Mouse (Mus musculus) right cerebral cortex, postnatal 4 days (tissue): ENCODE data around the gene Ift20.

Experiments used
- DNase-seq: peaks from one replicate; pipeline ENCODE4 v3.0.0-alpha.2; 2022

Gene Ift20

DNA sequence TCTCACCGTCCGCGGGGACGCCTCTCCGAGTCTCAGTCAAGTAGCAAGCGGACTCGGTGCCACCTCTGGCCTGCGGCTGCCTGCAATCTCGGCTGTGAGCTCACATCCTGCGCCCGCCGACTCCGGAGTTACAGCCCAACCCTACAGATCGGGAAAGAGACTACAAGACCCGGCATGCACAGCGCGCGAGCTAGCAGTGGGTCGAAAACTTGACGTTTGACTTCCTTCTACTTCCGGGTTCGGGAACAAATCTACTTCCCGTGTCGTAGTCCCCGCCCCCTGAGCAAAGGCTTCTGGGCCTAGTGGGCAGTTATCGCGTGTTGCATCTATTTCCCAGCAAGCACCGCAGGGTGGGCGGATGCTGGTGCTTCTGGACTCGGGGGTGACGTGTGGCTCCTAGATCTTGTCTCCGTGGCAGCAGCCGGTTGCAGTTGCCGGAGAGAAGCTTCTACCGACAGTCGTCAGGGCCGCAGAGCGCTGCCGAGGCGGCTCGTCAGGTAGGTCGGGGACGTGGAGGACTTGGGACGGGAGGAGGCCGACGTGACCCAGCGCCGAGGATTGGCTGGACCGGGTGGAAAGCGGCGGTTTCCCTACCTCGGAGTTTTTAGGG is at the start of gene Ift20, which contains the start of gene Tnfaip1:
TSS of gene Ift20 (plus strand) at position 282 of the 610 bp plus-strand sequence.
TSS of gene Tnfaip1 (minus strand) at position 253 of the 610 bp plus-strand sequence.
- peak; percentile 92 for DNase-seq

DNA sequence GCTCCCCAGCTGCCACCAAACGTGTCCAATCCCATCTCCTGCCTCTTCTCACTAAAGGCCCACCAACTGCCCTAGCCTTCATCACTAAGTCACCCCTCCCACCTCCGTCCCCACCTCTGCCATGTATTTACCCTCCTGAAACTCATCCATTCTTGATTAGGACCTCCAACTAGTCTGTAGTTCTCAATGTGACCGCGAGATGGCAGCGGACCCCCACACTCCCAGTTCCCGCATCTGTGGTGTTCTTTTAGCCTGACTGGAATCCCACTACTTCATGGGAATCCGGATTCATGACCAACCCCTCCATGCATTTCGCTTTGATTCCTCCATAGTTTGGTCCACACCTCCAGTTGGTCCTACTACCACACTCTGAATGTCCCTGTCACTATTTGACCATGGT is 48.0 kb upstream of the Ift20 start:
- DNase-seq: peak; percentile 84

DNA sequence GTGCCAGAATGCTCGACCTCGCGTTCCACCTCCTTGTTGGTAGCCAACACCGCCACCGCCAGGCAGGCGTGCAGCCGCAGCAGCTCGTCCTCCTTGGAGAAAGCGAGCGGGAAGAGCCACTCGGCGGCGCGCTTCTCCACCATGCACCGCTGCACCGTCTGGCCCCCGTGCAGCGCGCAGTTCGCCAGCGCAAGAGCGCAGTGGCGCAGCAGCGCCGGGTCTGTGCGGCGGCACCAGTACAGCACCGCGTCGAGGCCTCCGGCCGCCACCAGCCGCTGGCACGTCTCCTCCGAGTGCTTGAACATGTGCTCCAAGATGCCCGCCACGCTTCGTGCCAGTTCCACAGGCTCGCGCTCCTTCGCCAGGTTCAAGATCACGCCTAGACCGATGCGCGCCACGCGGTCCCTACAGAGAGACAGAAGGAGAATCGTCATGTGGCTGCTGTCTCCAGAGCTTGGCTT is 45.4 kb upstream of the Ift20 start:
- DNase-seq: peak; percentile 64

DNA sequence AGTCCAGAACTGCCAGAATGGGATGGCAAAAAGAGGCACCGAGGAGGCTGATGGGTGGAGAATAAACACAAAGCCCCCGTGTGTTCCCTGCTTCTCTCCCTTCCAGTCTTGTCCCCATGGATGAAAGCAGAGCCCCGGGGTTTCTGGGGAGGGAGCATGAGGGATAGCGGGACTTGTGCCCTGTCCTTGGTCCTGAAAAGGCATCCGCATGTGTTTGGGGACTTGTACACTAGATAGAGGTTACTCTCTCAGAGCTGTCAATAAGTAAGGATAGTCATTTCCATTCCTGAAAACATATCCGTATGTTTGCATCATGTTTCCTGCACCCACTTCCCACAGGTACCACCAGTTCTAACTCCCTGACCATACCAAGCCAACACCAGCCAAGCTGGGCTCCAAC is 40.3 kb upstream of the Ift20 start:
- no peak for DNase-seq

DNA sequence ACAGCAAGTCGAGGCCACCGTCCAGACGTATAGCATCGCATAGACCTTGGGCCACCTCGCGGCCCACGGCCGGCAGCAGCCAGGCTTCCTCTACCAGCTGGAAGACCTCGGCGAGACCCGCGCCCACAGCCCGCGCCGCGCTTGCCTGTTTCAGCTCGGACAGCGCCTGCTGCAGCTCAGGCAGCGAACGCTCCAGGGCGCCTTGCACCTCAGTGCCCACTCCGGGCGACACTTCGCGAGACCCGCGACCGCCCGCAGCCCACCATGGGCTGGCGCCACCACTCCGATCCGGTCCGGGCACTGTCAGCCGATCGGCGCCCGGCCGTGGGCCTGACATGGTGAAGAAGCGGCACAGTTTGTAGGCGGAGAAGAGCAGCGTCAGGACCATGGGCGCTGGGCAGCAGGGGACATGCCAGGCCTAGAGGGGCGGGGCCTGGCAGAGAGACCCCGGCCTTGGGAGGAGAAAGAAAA is 39.1 kb upstream of the Ift20 start:
- DNase-seq: peak; percentile 52

GRCm38 (mm10) chr11:78497544-78498522 is 38.3 kb upstream of the Ift20 start, which contains the start of gene Sarm1:
Gene Sarm1 (minus strand): TSS chr11:78497754.
- peak; percentile 94 for DNase-seq

DNA sequence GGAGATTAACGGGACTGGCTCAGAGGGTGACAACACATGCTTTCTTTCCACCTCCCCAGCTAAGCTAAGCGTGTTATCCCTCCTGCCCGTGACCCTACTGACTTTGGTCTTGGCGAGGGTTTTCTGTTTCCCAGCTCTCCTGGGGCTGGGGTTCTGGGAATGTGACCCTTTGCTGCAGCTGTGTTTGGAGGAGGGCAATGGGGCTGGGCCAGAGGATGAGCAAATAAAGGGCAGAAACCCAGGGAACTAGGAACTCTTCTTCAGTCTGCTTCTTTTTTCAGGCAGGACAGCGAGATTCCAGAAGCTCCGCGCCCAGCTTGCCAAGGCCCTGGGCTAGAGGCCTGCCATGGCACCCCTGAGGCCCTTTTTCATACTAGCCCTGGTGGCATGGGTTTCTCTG is 37.2 kb upstream of the Ift20 start, which contains the start of gene Vtn:
TSS of gene Vtn (plus strand) at position 88 of the 400 bp plus-strand sequence.
- DNase-seq: no peak

GRCm38 (mm10) chr11:78499543-78499942 is 36.6 kb upstream of the Ift20 start:
- DNase-seq: no peak

GRCm38 (mm10) chr11:78500623-78501202 is 35.4 kb upstream of the Ift20 start:
- DNase-seq: no peak

DNA sequence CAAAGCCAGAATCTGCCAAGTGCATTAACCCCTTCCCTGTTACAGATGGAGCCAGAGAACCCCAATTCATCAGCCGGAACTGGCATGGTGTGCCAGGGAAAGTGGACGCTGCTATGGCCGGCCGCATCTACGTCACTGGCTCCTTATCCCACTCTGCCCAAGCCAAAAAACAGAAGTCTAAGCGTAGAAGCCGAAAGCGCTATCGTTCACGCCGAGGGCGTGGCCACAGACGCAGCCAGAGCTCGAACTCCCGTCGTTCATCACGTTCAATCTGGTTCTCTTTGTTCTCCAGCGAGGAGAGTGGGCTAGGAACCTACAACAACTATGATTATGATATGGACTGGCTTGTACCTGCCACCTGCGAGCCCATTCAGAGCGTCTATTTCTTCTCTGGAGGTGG is 34.6 kb upstream of the Ift20 start:
- DNase-seq: no peak

- DNase-seq: no peak
These were observed 33.1 kb upstream of the Ift20 start, which contains the start of gene Sebox for GRCm38 (mm10) chr11:78502909-78503650. Gene Sebox (plus strand): TSS chr11:78503447.

DNA sequence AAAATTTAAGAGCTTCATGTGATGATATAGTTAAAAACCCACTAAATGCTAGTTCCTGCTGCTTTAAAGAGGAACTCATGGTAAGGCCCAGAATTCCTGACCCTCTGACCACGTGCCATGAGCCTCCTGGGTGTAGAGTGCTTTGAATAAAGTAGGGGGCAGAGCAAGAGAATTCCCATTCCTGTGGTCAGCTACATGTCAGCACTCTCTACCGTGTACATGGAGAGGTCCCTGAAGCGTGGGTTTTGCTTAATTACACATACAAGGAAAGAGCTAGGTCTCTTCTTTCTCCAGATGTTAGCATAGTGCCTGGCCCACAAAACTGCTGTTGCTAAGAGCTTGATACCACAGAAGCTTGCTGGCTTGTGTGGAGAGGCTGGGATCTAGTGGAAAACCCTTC is 30.7 kb upstream of the Ift20 start:
- no peak for DNase-seq

DNA sequence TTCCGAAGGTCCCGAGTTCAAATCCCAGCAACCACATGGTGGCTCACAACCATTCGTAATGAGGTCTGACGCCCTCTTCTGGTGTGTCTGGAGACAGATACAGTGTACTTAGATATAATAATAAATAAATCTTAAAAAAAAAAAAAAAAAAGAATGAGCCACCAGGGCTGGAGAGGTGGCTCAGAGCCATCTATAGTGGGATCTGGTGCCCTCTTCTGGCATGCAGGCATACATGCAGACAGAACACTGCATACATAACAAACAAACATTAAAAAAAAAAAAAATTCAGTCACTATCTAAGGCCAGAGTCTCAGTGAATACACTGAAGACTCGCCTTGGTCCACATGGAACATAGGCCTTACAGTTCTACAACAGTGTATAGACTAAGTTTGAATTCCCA is 27.0 kb upstream of the Ift20 start:
- no peak for DNase-seq

DNA sequence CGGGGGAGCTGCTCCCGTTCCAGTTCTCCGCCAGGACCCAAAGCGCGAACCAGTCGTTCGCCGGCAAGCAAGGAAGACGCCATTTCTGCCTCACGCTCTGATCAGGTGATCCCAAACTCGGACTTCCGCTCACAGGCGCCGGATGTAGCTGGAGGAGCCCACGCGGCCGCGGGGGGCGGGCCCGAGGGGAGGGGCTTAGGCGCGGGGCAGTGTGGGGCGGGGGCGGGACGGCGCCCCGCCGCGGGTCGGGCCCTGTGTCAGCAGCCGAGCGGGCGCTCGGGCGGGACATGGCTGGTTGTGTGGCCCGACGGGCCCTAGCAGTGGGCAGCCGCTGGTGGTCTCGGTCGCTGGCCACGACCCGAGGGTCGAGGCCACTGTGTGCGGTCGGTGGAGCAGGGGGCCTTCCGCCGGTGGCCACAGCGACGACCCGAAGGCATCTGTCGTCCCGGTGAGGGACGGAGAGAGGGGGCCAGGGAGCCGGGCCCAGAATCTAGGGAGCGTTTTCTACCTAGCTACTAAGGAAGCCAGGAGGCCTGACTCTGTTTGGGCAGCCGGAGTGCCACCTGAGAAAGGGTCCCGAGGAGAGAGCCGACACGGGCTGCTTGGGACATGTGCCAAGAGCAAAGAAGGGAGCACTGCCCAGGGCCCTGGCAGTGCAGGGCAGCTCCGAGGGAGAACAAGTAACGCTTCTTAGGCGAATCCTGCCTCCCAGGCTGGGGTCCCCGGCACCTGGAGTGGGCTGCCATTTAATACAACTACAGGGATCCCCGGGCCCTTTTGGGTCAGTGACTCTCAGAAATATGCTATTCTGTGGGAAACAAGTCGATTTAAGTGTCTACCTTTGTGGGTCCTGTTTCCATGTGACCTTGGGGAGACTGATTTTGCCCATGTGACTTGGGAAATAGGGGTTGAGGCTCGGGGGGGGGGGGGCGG is 23.9 kb upstream of the Ift20 start, which contains the start of the genes Tmem199 and Poldip2:
TSS of gene Tmem199 (minus strand) at position 148 of the 933 bp plus-strand sequence.
TSS of gene Poldip2 (plus strand) at position 169 of the 933 bp plus-strand sequence.
- peak; percentile 86 for DNase-seq

GRCm38 (mm10) chr11:78513106-78513790 is 22.9 kb upstream of the Ift20 start:
- DNase-seq: no peak

- no peak for DNase-seq
These were observed 20.4 kb upstream of the Ift20 start for GRCm38 (mm10) chr11:78515549-78516325.

GRCm38 (mm10) chr11:78518931-78519330 is 17.2 kb upstream of the Ift20 start:
- DNase-seq: no peak

DNA sequence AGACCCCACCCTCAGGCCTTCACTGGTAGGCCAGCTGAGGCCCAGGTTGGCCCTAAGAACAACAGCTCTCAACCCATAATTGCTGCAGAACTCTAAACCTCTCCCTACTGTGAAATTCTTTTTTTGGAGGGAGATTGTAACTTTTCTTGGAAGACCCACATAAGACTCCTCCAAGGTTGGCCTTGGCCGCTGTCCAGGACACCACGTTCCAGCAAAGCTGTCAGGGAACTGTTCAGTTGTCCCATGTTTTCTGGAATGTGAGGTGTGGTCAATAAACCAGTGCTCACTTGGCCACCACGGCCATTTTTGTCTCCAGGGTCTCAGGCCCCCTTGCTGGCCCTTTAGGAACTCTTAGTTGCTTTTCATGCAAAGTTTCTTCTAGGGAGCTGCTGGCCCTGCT is 14.3 kb upstream of the Ift20 start:
- DNase-seq: no peak

DNA sequence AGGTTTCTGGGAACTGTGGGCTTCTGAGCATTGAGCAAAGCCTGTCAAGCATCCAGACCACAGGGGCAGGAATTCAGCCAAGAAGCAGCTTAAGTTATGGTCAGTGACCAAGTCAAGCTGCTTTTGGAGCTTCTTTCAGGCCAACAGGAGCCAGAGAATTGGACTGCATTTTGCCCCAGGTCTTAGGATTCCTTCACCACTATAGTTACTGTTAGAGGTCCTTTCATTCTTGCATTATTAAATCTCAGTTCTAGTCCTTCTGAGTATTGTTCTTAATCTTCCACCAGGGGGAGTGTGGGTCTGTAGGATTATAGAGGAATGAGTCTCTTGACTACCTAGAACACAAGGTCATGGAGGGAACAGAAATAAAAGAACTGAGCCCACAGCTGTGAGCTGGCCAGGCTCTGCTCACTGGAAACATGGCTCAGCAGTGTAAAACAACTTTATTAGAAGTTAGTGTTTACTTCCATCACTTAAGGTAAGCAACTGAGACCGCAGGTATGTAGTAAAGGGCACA is 13.6 kb upstream of the Ift20 start:
- no peak for DNase-seq
